Mouse (Mus musculus) cerebellum, postnatal 4 days (tissue): ENCODE data around the gene Pbxip1.
"Not testable (repeated sequence)": the region's sequence is repeated elsewhere in the genome, so short reads cannot be mapped to it uniquely, and the experiment has no call there.

Experiments used
- DNase-seq, 2 experiments: peaks; one replicate each; pipeline ENCODE4 v3.0.0; 2022; ENCODE audit warnings: low spot score in 2 of 2, mixed read lengths in 1 of 2

Pbxip1 gene

GRCm38 (mm10) chr3:89409701-89410100 lies 26.8 kb upstream of the Pbxip1 start:
- DNase-seq = no peak

GRCm38 (mm10) chr3:89410864-89411263 lies 25.6 kb upstream of the Pbxip1 start:
- DNase-seq = no peak

DNA sequence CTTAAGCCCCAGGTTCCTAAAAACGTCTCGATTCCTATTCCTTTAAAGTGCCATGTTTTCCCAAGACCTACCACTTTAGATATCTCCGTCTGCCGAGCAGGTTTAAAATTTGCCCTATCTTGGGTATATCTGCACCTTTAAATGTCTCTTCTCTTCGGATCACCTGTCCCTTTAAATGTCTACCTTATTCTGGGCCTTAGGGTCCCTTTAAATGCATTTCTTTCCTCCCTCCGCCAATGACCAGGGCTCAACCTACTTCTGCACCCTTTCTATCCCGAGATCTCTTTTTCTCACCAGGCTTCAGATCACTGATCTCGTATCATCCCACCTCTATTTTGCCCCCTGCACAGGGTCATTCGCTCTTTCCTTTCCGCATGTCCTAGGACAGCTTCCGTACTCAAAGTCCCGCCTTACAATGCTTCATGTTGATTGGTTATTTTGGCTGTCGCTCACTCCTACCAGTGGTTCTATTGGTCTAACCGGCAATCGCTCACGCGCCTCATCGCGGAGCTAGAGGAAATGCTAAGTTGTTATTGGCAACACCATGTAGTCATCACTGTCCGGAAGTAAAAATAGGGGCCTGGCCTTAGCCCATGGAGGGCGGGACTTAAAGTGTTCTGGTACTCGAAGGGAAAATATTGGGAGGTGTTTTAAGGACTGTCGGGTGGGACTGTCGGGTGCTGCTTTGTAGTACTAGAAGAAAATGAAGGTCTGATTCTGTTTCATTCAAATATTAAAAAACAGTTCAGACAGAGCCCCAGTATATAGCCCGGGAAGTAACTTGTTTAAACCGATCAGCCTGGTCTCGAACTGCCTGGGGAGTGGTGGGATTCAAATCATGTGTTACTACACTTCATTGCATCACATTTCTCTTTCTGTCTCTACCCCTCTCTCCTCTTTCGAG lies 24.8 kb upstream of the Pbxip1 start, which contains the start of gene Flad1:
Gene Flad1, minus strand, starts transcription at position 381 of the 904 bp plus-strand sequence.
- peak; percentile 97 to 100 for DNase-seq

GRCm38 (mm10) chr3:89416158-89416557 lies 20.3 kb upstream of the Pbxip1 start:
- DNase-seq = no peak

GRCm38 (mm10) chr3:89417131-89417530 lies 19.4 kb upstream of the Pbxip1 start:
- DNase-seq = no peak

- DNase-seq = no peak
Observed at GRCm38 (mm10) chr3:89417840-89418169, 18.7 kb upstream of the Pbxip1 start.

DNA sequence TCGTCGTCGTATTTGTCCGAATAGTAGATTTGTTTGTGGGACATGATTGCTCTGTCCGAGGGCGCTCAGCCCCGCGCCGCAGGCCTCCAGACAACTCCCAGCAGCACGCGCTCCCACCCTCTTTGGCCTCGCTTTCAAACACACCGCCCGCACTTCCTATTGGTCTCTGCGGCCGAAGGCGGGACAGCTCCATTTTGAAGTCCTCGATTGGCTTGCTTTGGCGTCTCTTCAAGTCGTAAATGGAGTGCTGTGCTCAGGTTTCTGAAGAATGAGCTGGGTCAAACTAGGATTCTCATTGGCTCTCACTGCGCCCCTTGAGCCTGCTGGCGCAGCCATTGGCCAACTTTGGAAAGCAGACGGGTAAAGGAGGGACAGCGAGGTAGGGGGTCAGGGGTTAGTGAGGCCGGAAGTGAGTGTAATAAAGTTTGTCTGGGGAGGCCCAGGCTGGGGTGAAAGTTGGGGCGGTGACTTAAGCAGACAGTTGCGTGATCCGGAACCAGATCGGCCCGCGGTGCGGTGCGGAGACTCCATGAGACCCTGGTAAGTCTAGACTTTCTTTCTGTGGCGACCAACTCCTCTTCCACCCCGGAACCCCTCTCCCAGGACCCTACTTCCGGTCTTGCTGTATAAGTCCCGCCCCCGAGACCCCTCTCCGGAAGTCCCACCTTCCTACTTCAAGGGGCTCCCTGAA lies 18.2 kb upstream of the Pbxip1 start, which contains the start of the genes Cks1b and Shc1:
Gene Cks1b, minus strand, starts transcription at position 214 of the 691 bp plus-strand sequence.
Gene Shc1, plus strand, starts transcription at position 274 of the 691 bp plus-strand sequence.
- DNase-seq = peak; percentile 63 to 88

DNA sequence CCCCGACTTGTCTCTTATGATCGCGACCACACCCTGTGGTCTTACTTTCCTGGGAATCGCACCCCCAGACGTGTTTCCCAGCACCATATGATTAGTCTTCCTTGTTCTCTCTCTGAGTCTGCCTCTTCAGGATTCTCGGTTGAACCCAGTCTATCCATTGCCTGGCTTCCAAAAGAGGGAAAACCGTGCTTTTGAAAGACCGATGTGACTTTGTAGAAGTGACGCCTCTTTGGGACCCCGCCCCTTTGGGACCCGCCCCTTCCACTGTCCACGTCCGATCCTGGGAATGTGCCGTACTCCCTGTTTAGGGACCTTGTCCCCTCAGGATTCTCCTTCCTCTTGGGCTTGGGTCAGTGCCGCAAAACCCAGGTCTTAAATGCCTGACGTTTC lies 17.6 kb upstream of the Pbxip1 start:
- peak in 1 of 2 experiments; percentile 58 for DNase-seq

DNA sequence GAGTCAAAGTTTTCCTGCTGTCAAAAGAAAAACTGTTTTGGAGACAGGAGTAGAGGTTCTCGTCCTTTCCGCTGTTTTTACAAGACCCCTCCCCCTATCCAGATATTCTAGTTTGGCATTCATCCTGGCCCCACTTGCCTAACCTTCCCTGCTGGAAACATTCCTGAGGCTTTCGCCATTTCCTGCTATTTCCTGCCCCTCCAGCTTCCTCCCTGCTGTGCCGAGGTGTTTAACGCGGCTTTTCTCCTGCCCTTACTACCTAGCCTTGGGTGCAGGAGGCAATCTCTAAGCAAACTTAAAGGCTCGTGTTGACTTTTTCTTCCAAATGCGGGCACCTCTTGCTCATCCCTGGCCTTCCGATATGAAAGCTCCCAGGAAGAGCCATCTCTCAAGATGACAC lies 16.9 kb upstream of the Pbxip1 start:
- DNase-seq = no peak

DNA sequence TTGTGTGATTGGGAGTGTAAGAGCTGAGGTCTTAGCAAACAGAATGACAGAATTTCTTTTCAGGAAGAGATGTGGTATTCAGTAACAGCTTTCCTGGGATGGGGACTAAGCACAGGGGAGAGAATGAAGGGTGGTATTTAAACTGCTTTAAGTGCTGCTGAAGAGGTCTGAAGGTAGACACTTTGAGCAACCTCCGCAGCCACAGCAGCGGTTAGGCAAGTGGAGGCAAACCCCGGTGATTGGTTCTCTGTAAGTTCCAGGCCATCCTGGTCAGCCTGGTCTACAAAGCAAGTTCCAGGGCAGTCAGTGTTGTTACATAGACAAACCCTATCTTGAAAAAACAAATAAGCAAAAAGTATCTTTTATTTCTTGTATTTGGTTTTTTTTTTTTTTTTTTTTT lies 16.5 kb upstream of the Pbxip1 start:
- no peak for DNase-seq

DNA sequence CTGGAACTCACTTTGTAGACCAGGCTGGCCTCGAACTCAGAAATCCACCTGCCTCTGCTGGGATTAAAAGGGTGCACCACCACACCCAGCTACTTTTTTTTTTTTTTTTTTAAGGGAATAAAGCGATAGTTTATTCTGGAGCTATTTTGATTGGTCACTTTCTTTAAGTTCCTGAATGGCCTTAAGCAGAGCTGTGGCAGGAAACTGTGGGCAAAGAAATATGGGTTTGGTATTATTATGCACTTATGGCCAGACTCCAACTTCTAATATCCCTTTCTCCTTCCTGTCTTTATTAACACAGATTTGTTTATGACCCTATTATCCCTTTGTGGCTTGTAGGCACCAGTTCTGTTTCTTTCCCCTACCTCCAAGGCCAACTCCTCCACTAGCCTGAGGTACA lies 16.1 kb upstream of the Pbxip1 start:
- no peak for DNase-seq

DNA sequence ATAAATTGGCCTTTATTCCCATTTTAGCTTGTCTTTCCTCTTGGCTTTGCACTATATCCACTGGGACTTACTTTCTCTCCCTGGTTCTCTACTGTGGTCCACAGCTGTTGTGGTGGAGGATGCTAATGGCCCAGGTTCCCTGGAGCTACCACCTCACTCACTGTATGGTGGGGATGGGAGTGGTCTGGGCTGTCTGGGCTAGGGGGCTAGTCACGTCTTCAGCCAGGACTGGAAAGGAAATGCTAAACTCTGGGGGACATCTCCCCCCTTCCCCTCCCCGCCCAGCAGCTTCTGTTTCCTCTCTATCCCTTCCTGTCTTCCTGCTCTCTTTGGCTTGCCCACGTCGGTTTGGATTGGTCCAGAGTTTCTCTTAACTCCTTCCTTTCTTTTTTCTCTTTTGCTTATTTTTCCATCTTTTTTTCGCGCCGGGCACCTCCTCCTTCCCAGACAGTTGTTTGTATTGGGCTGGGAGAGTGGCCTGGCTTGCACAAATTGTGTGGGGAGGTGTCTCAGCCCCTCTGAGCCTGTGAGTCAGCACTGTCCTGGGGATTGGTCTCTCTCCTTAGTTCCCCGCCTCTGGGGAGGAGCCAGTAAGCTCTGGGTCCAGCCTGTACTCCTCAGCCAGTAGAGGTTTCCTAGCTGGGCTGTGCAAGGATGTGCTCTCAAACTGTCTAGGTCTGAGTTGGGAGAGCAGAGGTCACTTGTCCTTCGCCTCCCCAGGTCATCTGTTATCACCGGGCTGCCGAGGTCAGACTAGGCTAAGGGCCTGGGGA lies 15.3 kb upstream of the Pbxip1 start:
- DNase-seq = peak in 1 of 2 experiments; percentile 43

DNA sequence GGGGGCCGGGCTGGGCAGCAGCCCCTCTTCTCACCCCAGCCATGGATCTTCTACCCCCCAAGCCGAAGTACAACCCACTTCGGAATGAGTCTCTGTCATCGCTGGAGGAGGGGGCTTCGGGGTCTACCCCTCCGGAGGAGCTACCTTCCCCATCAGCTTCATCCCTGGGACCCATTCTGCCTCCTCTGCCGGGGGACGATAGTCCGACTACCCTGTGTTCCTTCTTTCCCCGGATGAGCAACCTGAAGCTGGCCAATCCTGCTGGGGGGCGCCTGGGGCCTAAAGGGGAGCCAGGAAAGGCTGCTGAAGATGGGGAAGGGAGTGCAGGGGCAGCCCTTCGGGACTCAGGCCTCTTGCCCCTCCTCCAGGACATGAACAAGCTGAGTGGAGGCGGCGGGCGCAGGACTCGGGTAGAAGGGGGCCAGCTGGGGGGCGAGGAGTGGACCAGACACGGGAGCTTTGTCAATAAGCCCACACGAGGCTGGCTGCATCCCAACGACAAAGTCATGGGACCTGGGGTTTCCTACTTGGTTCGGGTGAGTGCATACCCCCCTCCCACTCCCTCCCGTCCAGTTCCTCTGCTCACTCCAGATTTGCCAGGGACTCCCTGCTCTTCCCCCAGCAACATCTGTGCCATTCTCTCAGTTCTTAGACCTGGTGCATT lies 14.6 kb upstream of the Pbxip1 start:
- DNase-seq = no peak

DNA sequence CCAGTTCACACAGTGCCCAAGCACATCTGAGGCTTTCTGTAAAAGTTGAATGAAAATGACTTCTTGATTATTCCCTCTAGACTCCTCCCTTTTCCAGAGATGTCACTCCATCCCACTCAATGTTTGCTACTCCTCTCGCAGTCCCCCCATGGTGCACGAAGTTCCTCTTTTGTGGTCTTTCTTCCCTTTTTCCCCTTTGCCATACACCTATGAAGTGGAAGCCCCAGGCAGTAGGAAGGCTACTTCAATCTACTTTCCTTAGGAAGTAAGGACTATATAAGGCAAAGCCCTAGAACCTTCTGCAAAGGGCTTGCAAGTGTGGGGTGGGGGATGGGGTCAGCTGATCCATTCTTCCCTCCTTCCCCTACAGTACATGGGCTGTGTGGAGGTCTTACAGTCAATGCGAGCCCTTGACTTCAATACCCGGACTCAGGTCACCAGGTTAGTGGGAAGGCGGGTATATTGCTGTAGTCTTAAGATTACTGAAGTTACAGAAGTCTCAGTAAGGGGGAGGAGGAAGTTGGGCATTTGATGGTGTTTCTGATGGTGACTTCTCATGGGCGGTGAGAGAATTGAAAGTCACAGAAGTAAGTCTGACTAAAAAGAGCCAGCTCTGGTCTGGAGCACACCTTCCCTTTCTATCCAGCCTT lies 13.8 kb upstream of the Pbxip1 start:
- DNase-seq = no peak

DNA sequence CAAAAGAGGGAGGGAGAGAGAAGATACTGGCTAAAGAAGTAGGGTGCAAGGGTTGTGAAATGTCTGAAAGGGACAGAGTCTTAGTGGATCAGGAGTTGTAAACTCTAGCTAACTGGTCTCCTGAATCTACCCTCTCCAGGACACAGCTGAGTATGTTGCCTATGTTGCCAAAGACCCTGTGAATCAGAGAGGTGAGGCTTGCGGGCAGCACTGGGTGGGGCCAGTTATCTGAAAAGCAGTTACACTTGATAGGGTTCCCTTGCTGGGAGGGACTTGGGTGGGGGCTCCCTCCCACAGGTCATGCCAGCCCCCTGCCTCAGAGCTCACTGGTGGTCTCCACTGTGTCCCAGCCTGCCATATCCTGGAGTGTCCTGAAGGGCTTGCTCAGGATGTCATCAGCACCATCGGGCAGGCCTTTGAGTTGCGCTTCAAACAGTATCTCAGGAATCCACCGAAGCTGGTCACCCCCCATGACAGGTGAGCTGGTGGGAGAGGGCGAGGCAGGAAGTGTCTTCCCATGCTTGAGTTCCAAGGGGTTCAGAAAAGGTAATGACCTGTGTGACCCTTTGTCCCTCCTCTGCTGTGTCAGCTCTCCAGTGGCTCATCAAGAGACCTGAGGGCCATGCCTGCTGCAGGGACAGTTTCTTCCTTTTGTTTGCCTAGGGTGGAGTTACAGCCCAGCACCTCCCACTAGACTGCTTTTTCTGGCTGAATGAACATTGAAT lies 11.9 kb upstream of the Pbxip1 start:
- DNase-seq = no peak

DNA sequence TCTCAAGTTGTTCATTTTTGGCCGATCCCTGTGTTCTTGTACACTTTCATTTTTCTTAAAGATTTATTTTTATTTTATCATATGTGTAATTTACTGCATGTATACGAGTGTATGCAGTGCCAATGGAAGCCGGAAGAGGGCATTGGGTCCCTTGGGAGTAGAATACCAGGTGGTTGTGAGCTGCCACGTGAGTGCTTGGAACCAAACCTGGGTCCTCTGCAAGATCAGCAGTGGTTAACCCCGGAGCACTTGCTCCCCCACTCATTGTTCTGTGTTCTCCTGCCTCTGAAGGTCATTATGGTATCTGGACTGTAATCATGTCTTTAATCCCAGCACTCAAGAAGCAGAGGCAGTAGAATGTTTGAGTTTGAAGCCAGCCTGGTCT lies 11.4 kb upstream of the Pbxip1 start:
- DNase-seq = no peak

DNA sequence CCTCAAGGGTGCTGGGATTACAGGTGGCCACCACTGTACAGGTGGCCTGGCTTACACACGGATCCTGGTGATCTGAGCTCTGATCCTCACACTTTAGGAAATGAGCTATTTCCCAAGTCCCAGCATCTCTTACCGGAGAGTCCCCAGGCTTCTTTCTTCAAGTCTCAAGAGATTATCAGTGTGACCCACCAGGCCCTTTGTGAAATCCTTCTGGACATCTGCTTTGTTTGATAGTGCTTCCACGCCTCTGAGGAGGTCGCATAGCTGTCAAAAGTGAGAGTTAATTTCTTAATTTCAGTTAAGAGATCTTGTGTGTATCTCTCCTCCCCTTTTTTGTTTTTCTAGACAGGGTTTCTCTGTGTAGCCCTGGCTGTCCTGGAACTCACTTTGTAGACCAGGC lies 10.6 kb upstream of the Pbxip1 start:
- no peak for DNase-seq

DNA sequence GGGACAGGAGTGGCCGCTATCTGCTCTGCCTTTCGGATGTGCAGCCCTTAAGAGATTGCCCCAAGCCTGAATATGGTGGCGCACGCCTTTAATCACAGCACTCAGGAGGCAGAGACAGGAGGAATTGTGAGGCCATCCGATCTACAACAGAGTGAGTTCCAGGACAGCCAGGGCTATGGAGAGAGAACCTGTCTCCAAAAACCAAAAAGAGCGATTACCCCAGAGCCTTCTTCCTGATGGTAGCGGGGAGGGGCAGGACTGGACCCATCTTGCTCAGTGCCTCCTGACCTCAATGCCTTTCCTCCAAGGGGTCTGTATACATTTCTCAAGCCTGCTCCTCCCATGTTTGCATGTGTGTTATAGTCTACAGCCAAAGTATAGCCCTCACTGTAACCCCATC lies 7.5 kb upstream of the Pbxip1 start:
- DNase-seq = not testable (repeated sequence)

DNA sequence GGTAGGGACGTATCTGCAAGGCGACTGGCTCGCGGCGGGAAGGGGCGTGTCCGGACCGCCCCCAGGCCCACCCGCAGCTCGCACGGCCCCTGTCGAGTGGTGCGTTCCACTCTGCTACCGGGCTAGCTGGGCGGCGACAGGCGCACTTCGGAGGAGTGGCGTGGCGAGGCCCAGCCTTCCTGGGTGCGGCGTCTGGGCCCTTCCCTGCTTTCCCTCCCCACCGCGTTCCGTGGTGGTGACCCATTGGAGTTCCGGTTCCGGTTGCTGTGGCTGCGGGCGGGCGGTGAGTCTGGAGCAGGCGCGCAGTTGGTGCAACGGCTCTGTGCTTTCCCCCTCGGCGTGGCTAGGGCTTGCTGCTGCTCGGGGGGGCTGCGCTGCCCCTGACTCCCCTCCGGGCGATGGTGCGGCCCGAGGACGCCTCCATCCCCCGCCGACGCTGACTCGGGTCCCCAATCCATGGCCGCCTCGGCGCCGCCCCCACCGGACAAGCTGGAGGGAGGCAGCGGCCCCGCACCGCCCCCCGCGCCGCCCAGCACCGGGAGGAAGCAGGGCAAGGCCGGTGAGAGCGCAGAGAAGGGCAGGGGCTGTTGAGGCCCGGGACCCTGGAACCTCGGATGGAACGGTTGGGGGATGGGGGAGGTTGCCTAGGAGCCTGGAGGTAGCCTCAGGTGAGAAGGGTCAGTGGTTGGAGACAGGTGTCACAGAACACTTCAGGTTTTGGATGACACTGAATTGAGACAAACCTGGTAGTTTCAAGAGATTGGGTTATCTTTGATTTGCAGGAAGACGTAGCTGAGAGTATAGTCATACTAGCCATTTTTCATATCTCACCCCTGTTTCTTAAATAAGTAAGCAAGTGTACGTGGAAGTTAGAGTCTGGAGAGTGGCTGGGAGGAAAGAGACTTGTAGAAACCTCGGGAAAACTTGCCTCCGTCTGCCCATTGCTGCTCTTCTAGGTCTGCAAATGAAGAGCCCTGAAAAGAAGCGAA lies 6.0 kb upstream of the Pbxip1 start, which contains the start of gene Pygo2:
Gene Pygo2, plus strand, starts transcription at position 44 of the 989 bp plus-strand sequence.
- DNase-seq = peak; percentile 87 to 92
